Comparison of ENCODE assay signal across 8 mouse cellular contexts in the genomic region with DNA sequence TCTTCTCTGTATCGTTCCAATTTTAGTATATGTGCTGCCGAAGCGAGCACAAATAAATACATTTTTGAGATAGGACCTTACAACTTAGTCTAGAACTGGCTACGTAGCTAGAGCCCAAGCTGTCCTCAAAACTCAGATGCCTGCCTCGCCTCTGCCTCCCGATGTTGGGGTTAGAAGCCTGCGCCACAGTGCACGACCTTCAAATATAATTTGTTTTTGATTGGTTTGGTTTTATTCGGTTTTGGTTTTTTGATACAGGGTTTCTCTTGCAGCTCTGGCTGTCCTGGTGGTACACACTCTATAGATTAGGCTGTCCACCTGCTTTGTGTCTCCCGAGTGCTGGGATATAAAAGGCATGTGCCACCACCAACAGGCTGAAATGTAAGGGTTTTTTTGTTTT. TPM values are rescaled to one million over a fixed set of nuclear protein-coding genes. Genes with fewer than 3 reads are reported as not detected.
A peak's percentile ranks its signal among the peaks of the same experiment; 100 is the strongest.
DNase-seq lines count a peak whose midpoint lies in the region; ATAC-seq and TF ChIP-seq lines count a peak whose summit lies in the region.

No protein-coding gene starts in this region.

- H3K36me3 ChIP-seq in testis, adult 2 months (ENCODE audit: control insufficient read depth, insufficient read depth, low read length): no peaks in the 10 kb centered on the region
- peaks cover 25% of the 10 kb centered on the region for H3K36me3 ChIP-seq in liver, embryonic 12.5 days
- H3K36me3 ChIP-seq in stomach, postnatal 0 days (ENCODE audit: control insufficient read depth, insufficient read depth, low read length): no peaks in the 10 kb centered on the region

- H3K4me3 ChIP-seq in testis, adult 2 months (ENCODE audit: control insufficient read depth, low read depth, low read length): peak overlapping the region; percentile 96
- H3K4me3 ChIP-seq in liver, embryonic 12.5 days: peak overlapping the region; percentile 89
- no peak overlapping the region for H3K4me3 ChIP-seq in stomach, postnatal 0 days (ENCODE audit: low read depth, low read length)

- no peak for TF ChIP-seq POLR2A in testis, adult 2 months (IDR thresholded peaks at IDR 0.05; ENCODE audit: control insufficient read depth, low read depth, low read length)

- peak overlapping the region; percentile 57 for H3K27ac ChIP-seq in testis, adult 2 months (ENCODE audit: control insufficient read depth, insufficient read depth, low read depth, low read length)
- H3K27ac ChIP-seq in liver, embryonic 12.5 days: peak overlapping the region; percentile 81
- no peak overlapping the region for H3K27ac ChIP-seq in stomach, postnatal 0 days (replicated peaks)

- H3K4me2 ChIP-seq in liver, embryonic 12.5 days: peak overlapping the region; percentile 91
- peak overlapping the region; percentile 83 for H3K4me2 ChIP-seq in stomach, postnatal 0 days (replicated peaks; ENCODE audit: low read depth)

- WGBS in liver, embryonic 12.5 days (ENCODE audit: insufficient replicate concordance): 67% methylated on average over 10 of the region's 10 CpGs
- 78% methylated on average over 10 of the region's 10 CpGs for WGBS in stomach, postnatal 0 days

- TF ChIP-seq CTCF in testis, adult 2 months (IDR thresholded peaks at IDR 0.05; ENCODE audit: control insufficient read depth, insufficient read depth, insufficient replicate concordance, low read depth, low read length): no peak
- no peak for TF ChIP-seq CTCF in stomach, postnatal 0 days (IDR thresholded peaks at IDR 0.05; ENCODE audit: low read depth)

- peak overlapping the region; percentile 70 for H3K9ac ChIP-seq in liver, embryonic 12.5 days
- no peak overlapping the region for H3K9ac ChIP-seq in stomach, postnatal 0 days (ENCODE audit: low read length)

- peaks cover 32% of the 10 kb centered on the region for H3K4me1 ChIP-seq in testis, adult 2 months (ENCODE audit: control insufficient read depth, insufficient read depth, low read length)
- peaks cover 52% of the 10 kb centered on the region for H3K4me1 ChIP-seq in liver, embryonic 12.5 days
- peaks cover 8% of the 10 kb centered on the region for H3K4me1 ChIP-seq in stomach, postnatal 0 days (replicated peaks; ENCODE audit: control insufficient read depth, insufficient read depth)

- TF ChIP-seq EP300 in stomach, postnatal 0 days (optimal IDR thresholded peaks at IDR 0.05): no peak

- no peaks in the 10 kb centered on the region for H3K9me3 ChIP-seq in liver, embryonic 12.5 days (replicated peaks)
- H3K9me3 ChIP-seq in stomach, postnatal 0 days (ENCODE audit: control insufficient read depth, low read length): no peaks in the 10 kb centered on the region

- ATAC-seq in liver, embryonic 12.5 days: no peak
- ATAC-seq in stomach, postnatal 0 days (ENCODE audit: low FRiP score, low TSS enrichment): no peak

- DNase-seq in gastrocnemius, postnatal 14 days: peak; percentile 2
- no peak for DNase-seq in gastrocnemius, postnatal 10 days
- DNase-seq in testis, postnatal 14 days (ENCODE audit: low spot score): no peak
- no peak for DNase-seq in stomach, postnatal 0 days (ENCODE audit: low spot score)
- no peak for DNase-seq in ovary, postnatal 10 days (ENCODE audit: low spot score)
- no peak for DNase-seq in layer of hippocampus, adult 9-11 months

- intact Hi-C loops in gastrocnemius, postnatal 14 days (cut with DNase I; ENCODE audit: low total_unique reads): no loop called here

- no peaks in the 10 kb centered on the region for H3K27me3 ChIP-seq in testis, adult 2 months (ENCODE audit: control insufficient read depth, insufficient read depth, low read length)
- no peaks in the 10 kb centered on the region; the same call in 1 of the 2 replicates for H3K27me3 ChIP-seq in liver, embryonic 12.5 days (replicated peaks)
- no peaks in the 10 kb centered on the region for H3K27me3 ChIP-seq in stomach, postnatal 0 days (ENCODE audit: control insufficient read depth, insufficient read depth, low read length)

RNA-seq across cellular contexts. Expression of gene Bsg, which starts 0.8 kb away (rescaled TPM):
- 100 to 1,000 TPM; 496 to 497 TPM for total RNA-seq in gastrocnemius, postnatal 14 days (2021)
- total RNA-seq in gastrocnemius, postnatal 10 days (2021): 100 to 1,000 TPM; 420 to 439 TPM
- 849 and 920 TPM in 2 replicates for polyA plus RNA-seq in testis, adult 2 months (2012; rRNA removed)
- 1,008 and 1,045 TPM in 2 replicates for polyA plus RNA-seq in liver, embryonic 12.5 days (2016; fragmentation: Nextera tagmentation; extraction: Ambion mirVana)
- 1,012 and 1,042 TPM in 2 replicates for polyA plus RNA-seq in stomach, postnatal 0 days (2015; fragmentation: Nextera tagmentation; extraction: Ambion mirVana)

RNA-seq across cellular contexts. Expression of gene Hcn2, which starts 12.9 kb away (rescaled TPM):
- total RNA-seq in gastrocnemius, postnatal 14 days (2021): under 1 TPM; 0.42 to 0.78 TPM
- under 1 TPM; 0.86 to 0.96 TPM for total RNA-seq in gastrocnemius, postnatal 10 days (2021)
- 0.69 and 0.88 TPM in 2 replicates for polyA plus RNA-seq in testis, adult 2 months (2012; rRNA removed)
- polyA plus RNA-seq in liver, embryonic 12.5 days (2016; fragmentation: Nextera tagmentation; extraction: Ambion mirVana): 0.11 TPM in 1 of 2 replicates, not detected in the other
- 0.28 and 0.38 TPM in 2 replicates for polyA plus RNA-seq in stomach, postnatal 0 days (2015; fragmentation: Nextera tagmentation; extraction: Ambion mirVana)

RNA-seq across cellular contexts. Expression of gene Gzmm, which starts 14.7 kb away (rescaled TPM):
- total RNA-seq in gastrocnemius, postnatal 14 days (2021): 1 to 10 TPM; 2.3 to 2.9 TPM
- 1 to 10 TPM; 2.3 to 2.7 TPM for total RNA-seq in gastrocnemius, postnatal 10 days (2021)
- 0.33 and 0.52 TPM in 2 replicates for polyA plus RNA-seq in testis, adult 2 months (2012; rRNA removed)
- polyA plus RNA-seq in liver, embryonic 12.5 days (2016; fragmentation: Nextera tagmentation; extraction: Ambion mirVana): 0.26 and 0.41 TPM in 2 replicates
- 0.62 and 0.83 TPM in 2 replicates for polyA plus RNA-seq in stomach, postnatal 0 days (2015; fragmentation: Nextera tagmentation; extraction: Ambion mirVana)

RNA-seq across cellular contexts. Expression of gene Cdc34, which starts 21.5 kb away (rescaled TPM):
- total RNA-seq in gastrocnemius, postnatal 14 days (2021): 100 to 1,000 TPM; 314 to 321 TPM
- 100 to 1,000 TPM; 265 to 287 TPM for total RNA-seq in gastrocnemius, postnatal 10 days (2021)
- polyA plus RNA-seq in testis, adult 2 months (2012; rRNA removed): 855 and 952 TPM in 2 replicates
- polyA plus RNA-seq in liver, embryonic 12.5 days (2016; fragmentation: Nextera tagmentation; extraction: Ambion mirVana): 188 and 196 TPM in 2 replicates
- 85.3 and 86.9 TPM in 2 replicates for polyA plus RNA-seq in stomach, postnatal 0 days (2015; fragmentation: Nextera tagmentation; extraction: Ambion mirVana)

RNA-seq across cellular contexts. Expression of gene Tpgs1, which starts 34.4 kb away (rescaled TPM):
- 10 to 100 TPM; 22.6 to 24.0 TPM for total RNA-seq in gastrocnemius, postnatal 14 days (2021)
- 10 to 100 TPM; 18.3 to 18.7 TPM for total RNA-seq in gastrocnemius, postnatal 10 days (2021)
- polyA plus RNA-seq in testis, adult 2 months (2012; rRNA removed): 33.9 and 36.7 TPM in 2 replicates
- 30.4 and 34.2 TPM in 2 replicates for polyA plus RNA-seq in liver, embryonic 12.5 days (2016; fragmentation: Nextera tagmentation; extraction: Ambion mirVana)
- polyA plus RNA-seq in stomach, postnatal 0 days (2015; fragmentation: Nextera tagmentation; extraction: Ambion mirVana): 50.3 and 51.0 TPM in 2 replicates
